Mouse (Mus musculus) G1E (cell line): Measurements from ENCODE around the gene Sae1. TPM values are rescaled to one million over a fixed set of nuclear protein-coding genes. Genes with fewer than 3 reads are reported as not detected.

Experiments used
- ATAC-seq: 2 replicates; pipeline ENCODE4 v1.8.0; 2016; ENCODE audit warnings: mild to moderate bottlenecking; ENCODE audit not compliant: insufficient number of reproducible peaks, poor library complexity, low FRiP score, severe bottlenecking; ENCODE audit errors: extremely low read depth
- DNase-seq: peaks from one replicate; pipeline ENCODE4 v3.0.0; 2012; ENCODE audit warnings: low spot score
- H3K27me3 ChIP-seq: 2 replicates; pipeline ENCODE4 v1.6.1; 2012; ENCODE audit warnings: mild to moderate bottlenecking, low read length, inconsistent platforms; ENCODE audit not compliant: insufficient read depth
- H3K36me3 ChIP-seq: replicated peaks from 2 replicates; pipeline ENCODE3; 2012; ENCODE audit warnings: mild to moderate bottlenecking, inconsistent platforms
- H3K4me1 ChIP-seq: 2 replicates; pipeline ENCODE4 v1.6.1; 2012; ENCODE audit warnings: low read depth, low read length, inconsistent platforms, mixed read lengths; ENCODE audit not compliant: insufficient read depth
- H3K4me3 ChIP-seq: 2 replicates; pipeline ENCODE4 v1.5.1; 2012; ENCODE audit warnings: low read depth, mild to moderate bottlenecking, inconsistent platforms, low read length, moderate library complexity, mixed read lengths
- H3K9me3 ChIP-seq: replicated peaks from 2 replicates; pipeline ENCODE4 v1.6.1; 2012; ENCODE audit warnings: inconsistent platforms
- CTCF ChIP-seq: IDR thresholded peaks from 2 replicates; pipeline ENCODE4 v1.5.1; 2012; ENCODE audit warnings: low read depth, low read length, inconsistent platforms, mixed read lengths
- GATA1 ChIP-seq: IDR thresholded peaks from 2 replicates; pipeline ENCODE4 v1.6.1; 2012; ENCODE audit warnings: borderline replicate concordance, low read length, inconsistent platforms, mixed read lengths
- GATA2 ChIP-seq: IDR thresholded peaks from 2 replicates; pipeline ENCODE4 v1.6.1; 2012; ENCODE audit warnings: low read depth, low read length, inconsistent platforms, borderline replicate concordance
- POLR2AphosphoS5 ChIP-seq: IDR thresholded peaks from 2 replicates; pipeline ENCODE4 v1.6.1; 2012; ENCODE audit warnings: low read depth, low read length, inconsistent platforms; ENCODE audit not compliant: insufficient replicate concordance
- TAL1 ChIP-seq: conservative IDR thresholded peaks from 2 replicates; pipeline ENCODE4 v1.6.1; 2012; ENCODE audit warnings: low read depth, low read length, inconsistent platforms, mixed read lengths
- polyA plus RNA-seq: library from polyadenylated mRNA; stranded (reverse); fragments of >175 nt; gene quantifications from 2 replicates; pipeline ENCODE4 v1.2.3, GENCODE M21; 2012
- total RNA-seq, 2 experiments: library from RNA; stranded (forward) in 1 of 2; stranded (reverse) in 1 of 2; fragments of 200-1000 nt in 1 of 2; fragments of >200 nt in 1 of 2; fragmentation: Nextera tagmentation in 1 of 2; gene quantifications; 2 replicates each; pipeline ENCODE4 v1.2.3; 2014 to 2017

Gene Sae1
- total and polyA plus RNA-seq, 3 experiments = 49.5 to 383 (median 105) TPM

GRCm38 (mm10) chr7:16412220-16412896, 24.8 kb upstream of the Sae1 start:
- peaks cover 74% of the 10 kb centered on the region for H3K4me1 ChIP-seq
- DNase-seq (no peak), ATAC-seq (no peak)
- H3K4me3 ChIP-seq = no peak overlapping the region
- TF ChIP-seq POLR2AphosphoS5 (no peak), GATA2 (no peak), CTCF (no peak), TAL1 (no peak), GATA1 (no peak)
- H3K9me3 ChIP-seq = no peaks in the 10 kb centered on the region
- H3K27me3 ChIP-seq = no peaks in the 10 kb centered on the region
- peaks cover 95% of the 10 kb centered on the region for H3K36me3 ChIP-seq

GRCm38 (mm10) chr7:16411100-16411499, 23.5 kb upstream of the Sae1 start:
- DNase-seq (no peak), ATAC-seq (no peak)
- no peak overlapping the region for H3K4me3 ChIP-seq
- peaks cover 76% of the 10 kb centered on the region for H3K4me1 ChIP-seq
- H3K36me3 ChIP-seq = peaks cover 93% of the 10 kb centered on the region
- TF ChIP-seq GATA1 (no peak), CTCF (no peak), TAL1 (no peak), GATA2 (no peak), POLR2AphosphoS5 (no peak)
- no peaks in the 10 kb centered on the region for H3K27me3 ChIP-seq
- no peaks in the 10 kb centered on the region for H3K9me3 ChIP-seq

GRCm38 (mm10) chr7:16406978-16407377, 19.4 kb upstream of the Sae1 start:
- Histone ChIP-seq H3K4me3 (no peak overlapping the region), H3K36me3 (peaks cover 80% of the 10 kb centered on the region), H3K27me3 (no peaks in the 10 kb centered on the region), H3K9me3 (no peaks in the 10 kb centered on the region), H3K4me1 (peaks cover 74% of the 10 kb centered on the region)
- TF ChIP-seq GATA2 (no peak), POLR2AphosphoS5 (no peak), CTCF (no peak), TAL1 (no peak), GATA1 (no peak)
- DNase-seq = no peak
- ATAC-seq = no peak

- TF ChIP-seq POLR2AphosphoS5 = no peak
- no peak for TF ChIP-seq GATA1
- TF ChIP-seq CTCF = no peak
- 0 out of 2 replicates have a peak, but pooled peaks have one; percentile 2 for TF ChIP-seq TAL1
- TF ChIP-seq GATA2 = no peak
- H3K4me3 ChIP-seq = peak overlapping the region; percentile 68
- no peaks in the 10 kb centered on the region for H3K27me3 ChIP-seq
- DNase-seq (peak; percentile 64), ATAC-seq (peak; percentile 55)
- peaks cover 67% of the 10 kb centered on the region for H3K36me3 ChIP-seq
- no peaks in the 10 kb centered on the region for H3K9me3 ChIP-seq
- peaks cover 63% of the 10 kb centered on the region for H3K4me1 ChIP-seq
Measured at GRCm38 (mm10) chr7:16405516-16406351, 18.1 kb upstream of the Sae1 start.

- H3K27me3 ChIP-seq = no peaks in the 10 kb centered on the region
- TF ChIP-seq GATA2 = no peak
- no peak for TF ChIP-seq TAL1
- TF ChIP-seq POLR2AphosphoS5 = no peak
- TF ChIP-seq CTCF = no peak
- no peak for TF ChIP-seq GATA1
- ATAC-seq (no peak), DNase-seq (no peak)
- H3K9me3 ChIP-seq = no peaks in the 10 kb centered on the region
- H3K4me3 ChIP-seq = peak overlapping the region; percentile 68; the same call in 1 of the 2 replicates
- H3K36me3 ChIP-seq = peaks cover 61% of the 10 kb centered on the region
- peaks cover 57% of the 10 kb centered on the region for H3K4me1 ChIP-seq
Measured at GRCm38 (mm10) chr7:16405073-16405455, 17.5 kb upstream of the Sae1 start.

GRCm38 (mm10) chr7:16404315-16405072, 16.9 kb upstream of the Sae1 start:
- Histone ChIP-seq H3K9me3 (no peaks in the 10 kb centered on the region), H3K36me3 (peaks cover 57% of the 10 kb centered on the region), H3K4me3 (peak overlapping the region; percentile 68; the same call in 1 of the 2 replicates), H3K4me1 (peaks cover 54% of the 10 kb centered on the region), H3K27me3 (no peaks in the 10 kb centered on the region)
- TF ChIP-seq GATA2 (no peak), TAL1 (no peak), GATA1 (no peak), POLR2AphosphoS5 (no peak), CTCF (no peak)
- ATAC-seq (no peak), DNase-seq (no peak)
